Mouse (Mus musculus) liver, embryonic 15.5 days (tissue): Measurements from ENCODE around the gene Ptk7. TPM values are rescaled to one million over a fixed set of nuclear protein-coding genes. Genes with fewer than 3 reads are reported as not detected.

Experiments
- ATAC-seq: fragments of 200-750 bp; cut with Nextera tagmentation; 2 replicates; pipeline ENCODE4 v1.8.0; 2017; ENCODE audit warnings: moderate number of reproducible peaks, mild to moderate bottlenecking, moderate library complexity; ENCODE audit not compliant: insufficient read depth
- H3K27ac ChIP-seq: fragments of 300-500 bp; sonication (generic); replicated peaks from 2 replicates; pipeline ENCODE4 v1.5.1; 2015; ENCODE audit warnings: mild to moderate bottlenecking, inconsistent platforms
- H3K27me3 ChIP-seq: fragments of 300-500 bp; sonication (generic); 2 replicates; pipeline ENCODE4 v1.6.1; 2015; ENCODE audit warnings: mild to moderate bottlenecking, inconsistent platforms
- H3K36me3 ChIP-seq: fragments of 300-500 bp; sonication (generic); replicated peaks from 2 replicates; pipeline ENCODE4 v1.6.1; 2015; ENCODE audit warnings: moderate library complexity, mild to moderate bottlenecking, inconsistent platforms
- H3K4me1 ChIP-seq: fragments of 300-500 bp; sonication (generic); replicated peaks from 2 replicates; pipeline ENCODE4 v1.6.1; 2015; ENCODE audit warnings: inconsistent platforms
- H3K4me2 ChIP-seq: fragments of 300-500 bp; sonication (generic); 2 replicates; pipeline ENCODE4 v1.6.1; 2015; ENCODE audit warnings: moderate library complexity, mild to moderate bottlenecking, inconsistent platforms
- H3K4me3 ChIP-seq: fragments of 300-500 bp; sonication (generic); replicated peaks from 2 replicates; pipeline ENCODE4 v1.5.1; 2015; ENCODE audit warnings: mild to moderate bottlenecking, inconsistent platforms
- H3K9ac ChIP-seq: fragments of 300-500 bp; sonication (generic); 2 replicates; pipeline ENCODE4 v1.6.1; 2015; ENCODE audit warnings: moderate library complexity, mild to moderate bottlenecking, inconsistent platforms
- H3K9me3 ChIP-seq: fragments of 300-500 bp; sonication (generic); replicated peaks from 2 replicates; pipeline ENCODE4 v1.6.1; 2016; ENCODE audit warnings: inconsistent platforms
- WGBS: fragments of 180-500 bp; shearing (Covaris S2); methylation state at CpG from one replicate; pipeline ENCODE4 v1.1.7; 2015; ENCODE audit warnings: mixed read lengths; ENCODE audit not compliant: insufficient replicate concordance; 5-methylcytosine and 5-hydroxymethylcytosine counted together
- polyA plus RNA-seq: library from polyadenylated mRNA; unstranded; fragments of >200 nt; fragmentation: Nextera tagmentation; extraction: Ambion mirVana; gene quantifications from 2 replicates; pipeline ENCODE4 v1.2.1, GENCODE M21; 2015

The Ptk7 gene
- polyA plus RNA-seq, 1 experiment from 2014 or later = 7.8 TPM

DNA sequence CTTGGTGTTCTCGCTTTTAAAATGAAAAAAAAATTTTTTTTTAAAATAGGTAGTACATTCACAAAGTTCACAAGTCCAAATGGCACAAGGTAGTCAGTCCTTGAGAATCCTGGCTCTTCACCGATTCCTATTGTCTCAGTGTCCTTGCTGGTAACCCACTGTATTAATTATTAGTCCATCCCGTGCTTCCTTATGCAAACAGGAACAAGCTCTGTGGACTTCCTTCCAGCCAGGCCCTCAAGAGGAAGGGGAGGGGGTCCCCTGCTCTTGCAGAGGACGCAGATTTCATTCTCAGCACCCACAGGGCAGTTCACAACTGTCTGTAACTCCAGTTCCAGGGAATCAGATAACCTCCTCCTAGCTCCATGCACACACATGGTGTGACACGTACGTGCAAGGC is 26.8 kb upstream of the Ptk7 start:
- Histone ChIP-seq H3K4me1 (peaks cover 24% of the 10 kb centered on the region), H3K4me3 (no peak overlapping the region), H3K4me2 (no peak overlapping the region), H3K27ac (no peak overlapping the region), H3K9ac (no peak overlapping the region), H3K36me3 (peaks cover 60% of the 10 kb centered on the region), H3K9me3 (no peaks in the 10 kb centered on the region), H3K27me3 (no peaks in the 10 kb centered on the region)
- WGBS = 70% methylated on average over 6 of the region's 6 CpGs
- ATAC-seq = no peak

DNA sequence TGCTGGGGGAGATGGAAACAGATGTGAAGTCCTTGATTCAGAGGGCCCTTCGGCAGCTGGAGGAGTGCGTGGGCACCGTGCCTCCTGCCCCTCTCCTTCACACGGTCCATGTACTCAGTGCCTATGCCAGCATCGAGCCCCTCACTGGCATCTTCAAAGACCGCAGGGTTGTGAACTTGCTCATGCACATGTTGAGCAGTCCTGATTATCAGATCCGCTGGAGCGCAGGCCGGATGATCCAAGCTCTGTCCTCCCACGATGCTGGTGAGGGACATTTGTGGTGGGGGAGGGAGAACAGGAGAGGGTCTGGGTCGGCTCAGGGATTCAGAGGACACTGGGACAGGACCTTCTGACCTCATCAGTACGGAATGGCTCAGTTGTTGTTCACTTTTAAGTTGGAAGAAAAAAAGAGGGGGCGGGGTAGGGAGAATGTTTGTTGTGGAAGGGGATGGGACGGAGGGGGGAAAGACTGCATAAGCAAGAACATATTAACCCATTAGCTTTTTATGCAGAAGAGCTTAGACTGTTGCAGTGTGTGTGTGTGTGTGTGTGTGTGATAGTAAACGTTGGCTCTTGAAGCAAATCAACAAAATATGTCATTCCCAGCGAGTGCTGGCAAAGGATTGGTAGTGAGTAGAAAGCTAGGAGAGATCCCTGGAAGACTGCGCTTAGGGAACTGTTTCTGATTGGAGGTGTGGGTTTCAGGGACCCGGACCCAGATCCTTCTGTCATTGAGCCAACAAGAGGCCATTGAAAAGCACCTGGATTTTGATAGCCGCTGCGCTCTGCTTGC is 22.6 kb upstream of the Ptk7 start:
- peak overlapping the region; percentile 74 for H3K4me3 ChIP-seq
- peak overlapping the region; percentile 98 for H3K4me2 ChIP-seq
- ATAC-seq = no peak
- H3K36me3 ChIP-seq = peaks cover 48% of the 10 kb centered on the region
- H3K4me1 ChIP-seq = peaks cover 46% of the 10 kb centered on the region
- no peak overlapping the region for H3K9ac ChIP-seq
- 73% methylated on average over 20 of the region's 20 CpGs for WGBS
- H3K27ac ChIP-seq = no peak overlapping the region
- no peaks in the 10 kb centered on the region for H3K27me3 ChIP-seq
- no peaks in the 10 kb centered on the region for H3K9me3 ChIP-seq

DNA sequence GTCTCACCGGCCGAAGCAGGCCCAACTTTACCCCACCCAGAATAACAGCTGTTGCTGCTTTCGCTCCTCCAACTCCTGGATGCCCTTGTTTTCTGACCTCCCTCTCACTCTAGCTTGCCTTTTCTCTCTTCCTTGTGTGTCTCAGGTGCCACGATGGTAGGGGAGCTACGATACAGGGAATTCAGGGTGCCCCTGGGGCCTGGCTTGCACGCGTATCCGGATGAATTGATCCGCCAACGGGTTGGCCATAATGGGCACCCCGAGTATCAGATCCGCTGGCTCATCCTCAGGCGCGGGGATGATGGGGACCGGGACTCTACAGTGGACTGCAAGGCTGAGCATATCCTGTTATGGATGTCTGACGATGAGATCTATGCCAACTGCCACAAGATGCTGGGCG is 22.0 kb upstream of the Ptk7 start:
- peak overlapping the region; percentile 74 for H3K4me3 ChIP-seq
- no peaks in the 10 kb centered on the region for H3K27me3 ChIP-seq
- no peaks in the 10 kb centered on the region for H3K9me3 ChIP-seq
- 0 out of 2 replicates have a peak overlapping the region, but pooled peaks have one; percentile 85 for H3K27ac ChIP-seq
- peak overlapping the region; percentile 70; the same call in 1 of the 2 replicates for H3K9ac ChIP-seq
- peaks cover 52% of the 10 kb centered on the region for H3K4me1 ChIP-seq
- 73% methylated on average over 17 of the region's 17 CpGs for WGBS
- H3K4me2 ChIP-seq = peak overlapping the region; percentile 98
- peaks cover 44% of the 10 kb centered on the region for H3K36me3 ChIP-seq
- no peak for ATAC-seq

DNA sequence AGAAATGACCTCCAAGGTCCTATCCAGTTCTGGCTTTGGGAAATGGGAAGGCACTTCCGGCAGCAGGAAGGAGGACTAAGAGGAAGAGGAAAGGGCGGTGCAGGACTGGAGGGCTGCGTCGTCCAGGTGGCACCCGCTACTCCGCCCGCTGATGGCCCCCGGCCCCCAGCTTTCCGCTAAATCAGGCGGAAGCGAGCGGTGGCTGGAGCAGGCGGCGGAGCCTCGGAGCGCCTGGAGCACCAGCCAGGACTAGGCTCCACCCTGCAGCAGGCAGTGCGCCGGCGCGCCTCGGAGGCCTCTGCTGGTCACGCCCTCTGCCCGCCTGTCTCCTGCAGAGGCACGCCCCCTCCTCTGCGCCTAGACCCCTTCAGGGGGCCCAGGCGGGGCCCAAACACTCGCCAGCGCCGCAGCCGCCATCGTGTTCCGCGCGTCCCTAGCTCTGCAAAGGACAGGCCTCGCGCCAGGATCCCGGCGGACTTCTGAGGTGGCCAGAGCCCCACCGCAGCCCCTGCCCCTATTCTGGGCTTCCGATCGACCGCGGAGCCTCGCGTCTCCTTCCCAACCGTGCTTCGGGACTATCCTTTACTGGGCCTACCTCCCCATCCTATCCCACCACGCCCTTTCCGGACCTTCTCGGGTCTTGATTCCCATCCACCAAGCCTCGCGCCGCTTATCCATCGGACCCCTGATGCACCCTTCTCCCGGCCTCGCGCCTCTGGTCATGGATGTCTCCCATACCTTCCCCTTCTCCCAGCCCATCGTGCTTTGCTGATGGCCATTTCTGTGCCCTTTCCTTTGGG is 21.1 kb upstream of the Ptk7 start, which contains the start of gene Cul7:
Gene Cul7, plus strand, starts transcription at position 106 of the 800 bp plus-strand sequence.
- under 1% methylated on average over 58 of the region's 58 CpGs for WGBS
- Histone ChIP-seq H3K36me3 (peaks cover 41% of the 10 kb centered on the region), H3K27me3 (no peaks in the 10 kb centered on the region), H3K27ac (peak within 1 kb of the TSS; percentile 85), H3K4me2 (peak within 1 kb of the TSS; percentile 98), H3K9ac (peak within 1 kb of the TSS; percentile 70), H3K4me1 (peaks cover 49% of the 10 kb centered on the region), H3K4me3 (peak within 1 kb of the TSS; percentile 74), H3K9me3 (no peaks in the 10 kb centered on the region)
- ATAC-seq = peak; percentile 76

DNA sequence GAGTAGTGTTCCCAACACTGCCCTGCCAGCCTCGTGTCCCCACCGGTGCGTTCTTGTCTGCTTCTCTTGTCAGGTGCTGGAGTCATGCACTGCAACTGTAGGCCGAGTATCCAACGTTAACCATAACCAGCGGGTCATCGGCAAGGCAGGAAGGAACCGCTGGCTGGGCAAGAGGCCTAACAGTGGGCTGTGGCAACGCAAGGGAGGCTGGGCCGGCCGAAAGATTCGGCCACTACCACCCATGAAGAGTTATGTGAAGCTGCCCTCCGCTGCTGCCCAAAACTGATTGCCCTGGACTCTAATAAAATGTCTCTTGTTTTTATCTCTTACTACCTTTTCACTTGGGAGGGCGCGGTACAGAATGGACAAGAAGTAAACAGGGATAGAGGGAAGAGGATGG is 20.5 kb upstream of the Ptk7 start:
- Histone ChIP-seq H3K4me1 (peaks cover 53% of the 10 kb centered on the region), H3K9ac (peak overlapping the region; percentile 70), H3K4me2 (peak overlapping the region; percentile 98), H3K9me3 (no peaks in the 10 kb centered on the region), H3K27ac (peak overlapping the region; percentile 85), H3K27me3 (no peaks in the 10 kb centered on the region), H3K4me3 (peak overlapping the region; percentile 74), H3K36me3 (peaks cover 38% of the 10 kb centered on the region)
- WGBS = 23% methylated on average over 15 of the region's 15 CpGs
- ATAC-seq = no peak

DNA sequence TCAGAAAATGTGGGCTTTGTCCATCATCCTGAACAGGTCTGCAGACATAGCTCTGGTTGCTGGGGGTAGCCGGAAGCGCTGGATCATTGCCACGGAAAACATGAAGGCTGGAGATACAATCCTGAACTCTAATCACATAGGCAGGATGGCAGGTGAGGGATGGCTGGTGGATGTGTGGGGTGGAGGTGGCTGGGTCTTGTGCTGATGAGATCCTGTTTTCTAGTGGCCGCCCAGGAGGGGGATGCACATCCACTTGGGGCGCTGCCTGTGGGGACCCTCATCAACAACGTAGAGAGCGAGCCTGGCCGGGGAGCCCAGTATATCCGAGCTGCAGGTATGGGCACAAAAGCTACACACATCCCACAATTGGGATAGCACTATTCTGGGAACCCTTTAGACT is 19.1 kb upstream of the Ptk7 start:
- no peak overlapping the region for H3K4me2 ChIP-seq
- H3K36me3 ChIP-seq = peaks cover 24% of the 10 kb centered on the region
- no peak for ATAC-seq
- no peak overlapping the region for H3K4me3 ChIP-seq
- H3K27me3 ChIP-seq = no peaks in the 10 kb centered on the region
- no peaks in the 10 kb centered on the region for H3K9me3 ChIP-seq
- no peak overlapping the region for H3K27ac ChIP-seq
- no peak overlapping the region for H3K9ac ChIP-seq
- WGBS = 84% methylated on average over 9 of the region's 9 CpGs
- peaks cover 63% of the 10 kb centered on the region for H3K4me1 ChIP-seq

DNA sequence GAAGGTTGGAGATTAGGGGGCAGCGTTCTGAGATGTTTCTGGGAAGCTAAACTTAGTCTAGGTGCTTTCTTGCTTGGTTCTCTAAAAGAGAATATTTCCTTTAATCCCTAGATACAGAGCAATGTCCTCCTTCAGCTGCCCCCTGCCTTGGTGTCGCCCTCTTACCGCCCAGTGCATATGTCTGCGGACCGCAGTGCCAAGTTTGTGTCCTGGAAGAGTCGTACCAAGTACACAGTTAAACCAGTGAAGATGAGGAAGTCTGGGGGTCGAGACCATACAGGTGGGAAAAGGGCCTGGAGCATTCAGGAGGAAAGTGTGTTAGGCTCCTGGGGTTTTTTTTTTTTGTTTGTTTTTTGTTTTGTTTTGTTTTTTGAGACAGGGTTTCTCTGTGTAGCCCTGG is 18.0 kb upstream of the Ptk7 start:
- peaks cover 57% of the 10 kb centered on the region for H3K4me1 ChIP-seq
- 0 out of 2 replicates have a peak overlapping the region, but pooled peaks have one; percentile 73 for H3K9ac ChIP-seq
- no peaks in the 10 kb centered on the region for H3K27me3 ChIP-seq
- no peak overlapping the region for H3K27ac ChIP-seq
- 81% methylated on average over 7 of the region's 7 CpGs for WGBS
- no peak for ATAC-seq
- peaks cover 13% of the 10 kb centered on the region for H3K36me3 ChIP-seq
- peak overlapping the region; percentile 78; the same call in 1 of the 2 replicates for H3K4me3 ChIP-seq
- peak overlapping the region; percentile 92 for H3K4me2 ChIP-seq
- no peaks in the 10 kb centered on the region for H3K9me3 ChIP-seq

DNA sequence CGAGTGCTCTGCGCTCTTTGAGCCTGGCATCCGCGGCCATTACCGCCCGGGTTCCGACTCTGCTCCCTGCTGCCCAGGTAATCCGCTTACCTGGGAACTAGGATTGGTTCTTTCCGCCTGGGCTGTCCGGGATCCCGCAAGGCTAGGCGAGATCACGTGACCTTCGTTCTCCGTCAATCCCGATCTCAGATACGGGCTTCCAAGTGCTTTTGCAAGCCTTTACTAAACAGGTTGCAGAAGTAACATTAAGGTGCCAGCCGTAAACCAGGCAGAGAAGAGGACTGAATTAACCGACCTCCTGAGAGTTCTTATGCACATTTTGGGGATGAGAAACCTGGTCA is 17.0 kb upstream of the Ptk7 start:
- H3K9me3 ChIP-seq = no peaks in the 10 kb centered on the region
- H3K9ac ChIP-seq = peak overlapping the region; percentile 73
- H3K27me3 ChIP-seq = no peaks in the 10 kb centered on the region
- peak; percentile 41 for ATAC-seq
- H3K27ac ChIP-seq = peak overlapping the region; percentile 72
- peaks cover 13% of the 10 kb centered on the region for H3K36me3 ChIP-seq
- H3K4me3 ChIP-seq = peak overlapping the region; percentile 78
- H3K4me1 ChIP-seq = peaks cover 48% of the 10 kb centered on the region
- peak overlapping the region; percentile 92 for H3K4me2 ChIP-seq
- WGBS = 1% methylated on average over 19 of the region's 19 CpGs

DNA sequence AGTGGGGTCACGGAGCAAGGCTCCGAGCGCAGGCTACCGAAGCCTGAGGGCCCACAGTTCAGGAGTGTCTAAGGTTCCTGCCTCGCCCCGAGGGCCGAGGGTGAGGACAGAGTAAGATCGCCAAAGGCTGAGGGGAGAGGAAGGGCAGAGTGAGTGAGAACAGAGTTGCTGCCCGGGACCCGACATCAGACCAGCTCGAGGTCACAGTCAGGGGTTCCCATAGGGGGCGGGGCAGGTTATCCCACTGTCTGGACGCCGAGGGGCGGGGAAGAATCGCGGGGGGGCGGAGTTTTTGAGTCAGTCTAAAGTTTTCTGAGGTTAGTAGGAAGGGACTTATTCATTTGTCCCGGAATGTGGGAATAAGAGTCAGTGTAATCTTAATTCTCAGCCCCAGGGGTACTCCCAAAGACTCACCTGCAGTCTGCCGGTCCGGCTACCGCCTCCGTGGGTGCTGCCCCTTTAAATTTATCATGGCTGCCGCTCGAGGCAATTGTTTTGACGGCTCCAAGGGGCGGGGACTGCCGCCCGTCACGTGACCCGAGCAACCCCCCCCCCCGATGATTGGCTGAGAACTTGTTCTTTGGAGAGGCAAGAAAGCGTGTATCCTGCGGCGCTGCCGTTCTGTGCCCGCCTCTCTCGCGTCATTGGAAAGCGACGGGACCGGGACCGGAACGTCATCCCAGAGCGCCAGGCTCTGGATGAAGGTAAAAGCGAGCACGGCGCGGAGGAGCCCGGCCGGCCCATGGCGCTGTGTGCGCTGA is 16.4 kb upstream of the Ptk7 start, which contains the start of the genes Klc4 and Mrpl2:
Gene Klc4, minus strand, starts transcription at position 462 of the 761 bp plus-strand sequence.
Gene Mrpl2, plus strand, starts transcription at position 669 of the 761 bp plus-strand sequence.
- Histone ChIP-seq H3K27ac (peak within 1 kb of the TSS; percentile 81), H3K9ac (peak within 1 kb of the TSS; percentile 73), H3K9me3 (no peaks in the 10 kb centered on the region), H3K36me3 (peaks cover 13% of the 10 kb centered on the region), H3K27me3 (no peaks in the 10 kb centered on the region), H3K4me2 (peak within 1 kb of the TSS; percentile 92), H3K4me3 (peak within 1 kb of the TSS; percentile 78), H3K4me1 (peaks cover 43% of the 10 kb centered on the region)
- WGBS = under 1% methylated on average over 53 of the region's 53 CpGs
- peak; percentile 77 for ATAC-seq

DNA sequence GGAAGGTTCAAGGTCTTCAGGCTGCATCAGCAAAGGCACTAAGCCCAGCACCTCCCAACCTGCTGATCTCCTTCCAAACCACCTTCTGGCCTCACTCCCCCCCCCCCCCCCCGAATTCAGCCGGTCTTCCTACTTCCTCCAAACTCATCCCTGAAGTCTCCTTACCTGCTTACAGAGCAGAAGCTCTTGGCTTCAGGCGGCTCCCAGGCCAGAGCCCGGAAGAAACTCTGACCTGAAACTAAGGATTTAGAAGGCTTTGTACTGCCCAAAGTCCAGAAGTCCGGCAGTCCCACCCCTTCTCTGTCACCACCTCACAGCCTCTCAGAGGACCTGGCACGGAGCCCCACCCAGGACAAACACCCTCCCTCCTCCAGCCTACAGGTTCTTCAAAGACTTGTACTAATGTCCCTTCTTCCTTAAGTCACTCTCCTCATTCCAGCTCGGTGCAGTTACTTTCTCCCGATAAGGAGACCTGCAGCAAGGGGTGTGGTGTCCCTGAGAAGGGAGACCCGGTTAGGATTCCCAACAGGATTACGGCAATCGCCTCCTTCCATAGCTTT is 15.7 kb upstream of the Ptk7 start:
- 0 out of 2 replicates have a peak, but pooled peaks have one; percentile 10 for ATAC-seq
- Histone ChIP-seq H3K27ac (peak overlapping the region; percentile 81), H3K4me3 (peak overlapping the region; percentile 78), H3K4me2 (peak overlapping the region; percentile 92), H3K27me3 (no peaks in the 10 kb centered on the region), H3K4me1 (peaks cover 36% of the 10 kb centered on the region), H3K9me3 (no peaks in the 10 kb centered on the region), H3K9ac (peak overlapping the region; percentile 64), H3K36me3 (peaks cover 13% of the 10 kb centered on the region)
- WGBS = 12% methylated on average over 11 of the region's 11 CpGs
